Mouse (Mus musculus) forebrain, embryonic 11.5 days (tissue): ENCODE measurements at regions not wholly inside any gene's neighbourhood (a gene's known extent, or its start where the extent isn't known, plus 50 kb on each side); places are given as distances from the start of the nearest gene placed in this dataset.
A peak's percentile ranks its signal among the peaks of the same experiment; 100 is the strongest.

ENCODE experiments used
- ATAC-seq: fragments of 200-750 bp; cut with Nextera tagmentation; replicated peaks from 2 replicates; pipeline ENCODE4 v1.8.0; 2017; ENCODE audit warnings: moderate TSS enrichment; ENCODE audit not compliant: low FRiP score
- DNase-seq: peaks from one replicate; pipeline ENCODE4 v3.0.0-alpha.2; 2017; ENCODE audit warnings: low spot score
- H3K27ac ChIP-seq: fragments of 300-500 bp; sonication (generic); 2 replicates; pipeline ENCODE4 v1.5.1; 2014; ENCODE audit warnings: low read depth, low read length
- H3K27me3 ChIP-seq: fragments of 300-500 bp; sonication (generic); 2 replicates; pipeline ENCODE4 v1.6.1; 2014; ENCODE audit warnings: mild to moderate bottlenecking, low read length, mixed read lengths; ENCODE audit not compliant: control insufficient read depth, insufficient read depth
- H3K36me3 ChIP-seq: fragments of 300-500 bp; sonication (generic); 2 replicates; pipeline ENCODE4 v1.6.1; 2014; ENCODE audit warnings: mild to moderate bottlenecking, low read length, moderate library complexity, mixed read lengths; ENCODE audit not compliant: control insufficient read depth, insufficient read depth
- H3K4me1 ChIP-seq: fragments of 300-500 bp; sonication (generic); replicated peaks from 2 replicates; pipeline ENCODE4 v1.6.1; 2014; ENCODE audit warnings: low read length, mixed read lengths; ENCODE audit not compliant: control insufficient read depth, insufficient read depth
- H3K4me2 ChIP-seq: fragments of 300-500 bp; sonication (generic); 2 replicates; pipeline ENCODE4 v1.6.1; 2014; ENCODE audit warnings: low read depth, mild to moderate bottlenecking, low read length, moderate library complexity, mixed read lengths; ENCODE audit not compliant: severe bottlenecking
- H3K4me3 ChIP-seq: fragments of 300-500 bp; sonication (generic); 2 replicates; pipeline ENCODE4 v1.5.1; 2014; ENCODE audit warnings: low read depth, low read length
- H3K9ac ChIP-seq: fragments of 300-500 bp; sonication (generic); 2 replicates; pipeline ENCODE4 v1.6.1; 2014; ENCODE audit warnings: low read length
- H3K9me3 ChIP-seq: fragments of 300-500 bp; sonication (generic); 2 replicates; pipeline ENCODE4 v1.6.1; 2016; ENCODE audit warnings: low read length, mixed read lengths; ENCODE audit not compliant: control insufficient read depth
- WGBS: fragments of 180-500 bp; shearing (Covaris S2); extraction: QIAGEN DNeasy Blood & Tissue Kit; methylation state at CpG from one replicate; pipeline ENCODE4 v1.1.7; 2014; 5-methylcytosine and 5-hydroxymethylcytosine counted together

GRCm38 (mm10) chr16:95804199-95804598 lies 102.3 kb downstream of the Ets2 start:
- Histone ChIP-seq H3K9me3 (no peaks in the 10 kb centered on the region), H3K27me3 (no peaks in the 10 kb centered on the region), H3K27ac (no peak overlapping the region), H3K36me3 (no peaks in the 10 kb centered on the region), H3K9ac (no peak overlapping the region), H3K4me2 (no peak overlapping the region), H3K4me3 (no peak overlapping the region), H3K4me1 (no peaks in the 10 kb centered on the region)
- ATAC-seq (no peak), DNase-seq (no peak)
- 60% methylated on average over 1 of the region's 1 CpGs for WGBS

GRCm38 (mm10) chr16:95802641-95803040 lies 100.8 kb downstream of the Ets2 start:
- Histone ChIP-seq H3K4me3 (no peak overlapping the region), H3K27ac (no peak overlapping the region), H3K4me1 (no peaks in the 10 kb centered on the region), H3K9ac (no peak overlapping the region), H3K27me3 (no peaks in the 10 kb centered on the region), H3K4me2 (no peak overlapping the region), H3K9me3 (no peaks in the 10 kb centered on the region), H3K36me3 (no peaks in the 10 kb centered on the region)
- no peak for DNase-seq
- ATAC-seq: no peak

GRCm38 (mm10) chr16:95802207-95802606 lies 100.3 kb downstream of the Ets2 start:
- 64% methylated on average over 4 of the region's 4 CpGs for WGBS
- no peak for DNase-seq
- H3K9ac ChIP-seq: no peak overlapping the region

GRCm38 (mm10) chr16:95800911-95801442 lies 99.1 kb downstream of the Ets2 start:
- DNase-seq: no peak
- Histone ChIP-seq H3K27me3 (no peaks in the 10 kb centered on the region), H3K4me1 (no peaks in the 10 kb centered on the region), H3K9ac (no peak overlapping the region), H3K4me2 (no peak overlapping the region), H3K4me3 (no peak overlapping the region), H3K9me3 (no peaks in the 10 kb centered on the region), H3K27ac (no peak overlapping the region), H3K36me3 (no peaks in the 10 kb centered on the region)
- WGBS: 82% methylated on average over 7 of the region's 7 CpGs
- ATAC-seq: no peak

More at GRCm38 (mm10) chr16:95802207-95802606, 100.3 kb downstream of the Ets2 start:
- Histone ChIP-seq H3K9me3 (no peaks in the 10 kb centered on the region), H3K36me3 (no peaks in the 10 kb centered on the region), H3K4me1 (no peaks in the 10 kb centered on the region), H3K27me3 (no peaks in the 10 kb centered on the region), H3K27ac (no peak overlapping the region), H3K4me2 (no peak overlapping the region), H3K4me3 (no peak overlapping the region)
- no peak for ATAC-seq

- Histone ChIP-seq H3K36me3 (no peaks in the 10 kb centered on the region), H3K9ac (no peak overlapping the region), H3K27me3 (no peaks in the 10 kb centered on the region), H3K4me2 (no peak overlapping the region), H3K9me3 (no peaks in the 10 kb centered on the region), H3K27ac (no peak overlapping the region), H3K4me3 (no peak overlapping the region), H3K4me1 (no peaks in the 10 kb centered on the region)
- no peak for ATAC-seq
- peak; percentile 55 for DNase-seq
- 61% methylated on average over 9 of the region's 9 CpGs for WGBS
Observed at GRCm38 (mm10) chr16:95798582-95798981, 96.7 kb downstream of the Ets2 start.

GRCm38 (mm10) chr16:95798099-95798498 lies 96.2 kb downstream of the Ets2 start:
- no peak overlapping the region for H3K27ac ChIP-seq
- ATAC-seq: no peak
- WGBS: 86% methylated on average over 11 of the region's 11 CpGs

GRCm38 (mm10) chr16:95797141-95797540 lies 95.3 kb downstream of the Ets2 start:
- Histone ChIP-seq H3K4me3 (no peak overlapping the region), H3K4me1 (no peaks in the 10 kb centered on the region), H3K9ac (no peak overlapping the region), H3K36me3 (no peaks in the 10 kb centered on the region), H3K9me3 (no peaks in the 10 kb centered on the region), H3K27me3 (no peaks in the 10 kb centered on the region), H3K4me2 (no peak overlapping the region), H3K27ac (no peak overlapping the region)
- DNase-seq: no peak
- no peak for ATAC-seq
- 86% methylated on average over 2 of the region's 2 CpGs for WGBS

More at GRCm38 (mm10) chr16:95798099-95798498, 96.2 kb downstream of the Ets2 start:
- no peak for DNase-seq
- no peaks in the 10 kb centered on the region for H3K4me1 ChIP-seq
- H3K9ac ChIP-seq: no peak overlapping the region
- H3K36me3 ChIP-seq: no peaks in the 10 kb centered on the region
- no peaks in the 10 kb centered on the region for H3K27me3 ChIP-seq
- H3K4me2 ChIP-seq: no peak overlapping the region
- no peak overlapping the region for H3K4me3 ChIP-seq
- H3K9me3 ChIP-seq: no peaks in the 10 kb centered on the region

GRCm38 (mm10) chr16:95794876-95795275 lies 93.0 kb downstream of the Ets2 start:
- DNase-seq (no peak), ATAC-seq (no peak)
- Histone ChIP-seq H3K27me3 (no peaks in the 10 kb centered on the region), H3K27ac (no peak overlapping the region), H3K4me2 (no peak overlapping the region), H3K4me3 (no peak overlapping the region), H3K36me3 (no peaks in the 10 kb centered on the region), H3K9ac (no peak overlapping the region), H3K4me1 (no peaks in the 10 kb centered on the region), H3K9me3 (no peaks in the 10 kb centered on the region)
- WGBS: 94% methylated on average over 8 of the region's 8 CpGs

- 72% methylated on average over 10 of the region's 10 CpGs for WGBS
- Histone ChIP-seq H3K4me2 (no peak overlapping the region), H3K4me3 (no peak overlapping the region), H3K4me1 (no peaks in the 10 kb centered on the region), H3K27me3 (no peaks in the 10 kb centered on the region), H3K9ac (no peak overlapping the region), H3K9me3 (no peaks in the 10 kb centered on the region), H3K36me3 (no peaks in the 10 kb centered on the region), H3K27ac (no peak overlapping the region)
- ATAC-seq (no peak), DNase-seq (no peak)
Observed at GRCm38 (mm10) chr16:95794281-95794727, 92.4 kb downstream of the Ets2 start.
